Mouse (Mus musculus) liver, embryonic 13.5 days (tissue): ENCODE data around the gene Ssh2. TPM values are rescaled to one million over a fixed set of nuclear protein-coding genes. Genes with fewer than 3 reads are reported as not detected.
A peak's percentile ranks its signal among the peaks of the same experiment; 100 is the strongest.

Experiments used
- ATAC-seq: fragments of 200-750 bp; cut with Nextera tagmentation; 2 replicates; pipeline ENCODE4 v1.8.0; 2017; ENCODE audit warnings: low read depth, mild to moderate bottlenecking, moderate number of reproducible peaks, moderate library complexity
- DNase-seq: peaks from one replicate; pipeline ENCODE4 v3.0.0; 2022
- H3K27ac ChIP-seq: fragments of 300-500 bp; sonication (generic); 2 replicates; pipeline ENCODE4 v1.5.1; 2015; ENCODE audit warnings: moderate library complexity, mild to moderate bottlenecking, inconsistent platforms
- H3K27me3 ChIP-seq: fragments of 300-500 bp; sonication (generic); 2 replicates; pipeline ENCODE4 v1.6.1; 2015; ENCODE audit warnings: mild to moderate bottlenecking, inconsistent platforms
- H3K36me3 ChIP-seq: fragments of 300-500 bp; sonication (generic); 2 replicates; pipeline ENCODE4 v1.6.1; 2015; ENCODE audit warnings: mild to moderate bottlenecking, inconsistent platforms
- H3K4me1 ChIP-seq: fragments of 300-500 bp; sonication (generic); replicated peaks from 2 replicates; pipeline ENCODE4 v1.6.1; 2015; ENCODE audit warnings: inconsistent platforms
- H3K4me2 ChIP-seq: fragments of 300-500 bp; sonication (generic); 2 replicates; pipeline ENCODE4 v1.6.1; 2015; ENCODE audit warnings: inconsistent platforms, mild to moderate bottlenecking, moderate library complexity
- H3K4me3 ChIP-seq: fragments of 300-500 bp; sonication (generic); replicated peaks from 2 replicates; pipeline ENCODE4 v1.5.1; 2015; ENCODE audit warnings: mild to moderate bottlenecking, inconsistent platforms
- H3K9ac ChIP-seq: fragments of 300-500 bp; sonication (generic); 2 replicates; pipeline ENCODE4 v1.6.1; 2015; ENCODE audit warnings: mild to moderate bottlenecking, inconsistent platforms
- H3K9me3 ChIP-seq: fragments of 300-500 bp; sonication (generic); replicated peaks from 2 replicates; pipeline ENCODE4 v1.6.1; 2016; ENCODE audit warnings: inconsistent platforms
- WGBS: fragments of 180-500 bp; shearing (Covaris S2); methylation state at CpG from one replicate; pipeline ENCODE4 v1.1.7; 2015; ENCODE audit not compliant: insufficient replicate concordance; 5-methylcytosine and 5-hydroxymethylcytosine counted together
- polyA plus RNA-seq: library from polyadenylated mRNA; unstranded; fragments of >200 nt; fragmentation: Nextera tagmentation; extraction: Ambion mirVana; gene quantifications from 2 replicates; pipeline ENCODE4 v1.2.1, GENCODE M21; 2015

Gene Ssh2
- polyA plus RNA-seq, 1 experiment from 2014 or later = 3.5 TPM

GRCm38 (mm10) chr11:77485229-77485628, 269.1 kb downstream of the Ssh2 start:
- no peak for ATAC-seq
- no peak for DNase-seq
- WGBS = 70% methylated on average over 6 of the region's 6 CpGs

GRCm38 (mm10) chr11:77486798-77487197, 270.7 kb downstream of the Ssh2 start:
- Histone ChIP-seq H3K4me3 (no peak overlapping the region), H3K9ac (no peak overlapping the region)
- no peak for ATAC-seq

More at GRCm38 (mm10) chr11:77485229-77485628, 269.1 kb downstream of the Ssh2 start:
- Histone ChIP-seq H3K9ac (no peak overlapping the region), H3K27me3 (peaks cover 25% of the 10 kb centered on the region), H3K4me1 (peaks cover 33% of the 10 kb centered on the region), H3K4me2 (no peak overlapping the region), H3K27ac (no peak overlapping the region), H3K4me3 (no peak overlapping the region), H3K9me3 (no peaks in the 10 kb centered on the region), H3K36me3 (no peaks in the 10 kb centered on the region)

GRCm38 (mm10) chr11:77488771-77489581, 272.9 kb downstream of the Ssh2 start:
- Histone ChIP-seq H3K4me2 (peak overlapping the region; percentile 96), H3K9ac (peak overlapping the region; percentile 75), H3K36me3 (no peaks in the 10 kb centered on the region), H3K9me3 (no peaks in the 10 kb centered on the region), H3K4me1 (peaks cover 55% of the 10 kb centered on the region), H3K27me3 (peaks cover 34% of the 10 kb centered on the region), H3K4me3 (peak overlapping the region; percentile 72), H3K27ac (no peak overlapping the region)
- 6% methylated on average over 55 of the region's 55 CpGs for WGBS
- ATAC-seq (no peak), DNase-seq (no peak)

More at GRCm38 (mm10) chr11:77486798-77487197, 270.7 kb downstream of the Ssh2 start:
- H3K9me3 ChIP-seq = no peaks in the 10 kb centered on the region
- H3K27me3 ChIP-seq = peaks cover 34% of the 10 kb centered on the region
- H3K4me2 ChIP-seq = no peak overlapping the region
- H3K4me1 ChIP-seq = peaks cover 49% of the 10 kb centered on the region
- H3K27ac ChIP-seq = no peak overlapping the region
- 76% methylated on average over 5 of the region's 5 CpGs for WGBS
- DNase-seq = no peak
- H3K36me3 ChIP-seq = no peaks in the 10 kb centered on the region

GRCm38 (mm10) chr11:77489591-77490235, 273.6 kb downstream of the Ssh2 start, which contains the start of gene Ankrd13b:
TSS of gene Ankrd13b (minus strand) at chr11:77489678.
- DNase-seq = no peak
- H3K4me3 ChIP-seq = peak within 1 kb of the TSS; percentile 72
- no peaks in the 10 kb centered on the region for H3K36me3 ChIP-seq
- 0 out of 2 replicates have a peak, but pooled peaks have one; percentile 9 for ATAC-seq
- H3K4me1 ChIP-seq = peaks cover 62% of the 10 kb centered on the region
- H3K27me3 ChIP-seq = peaks cover 34% of the 10 kb centered on the region
- H3K27ac ChIP-seq = no peak within 1 kb of the TSS
- under 1% methylated on average over 67 of the region's 87 CpGs for WGBS
- H3K9ac ChIP-seq = peak within 1 kb of the TSS; percentile 75
- H3K4me2 ChIP-seq = peak within 1 kb of the TSS; percentile 98
- no peaks in the 10 kb centered on the region for H3K9me3 ChIP-seq

DNA sequence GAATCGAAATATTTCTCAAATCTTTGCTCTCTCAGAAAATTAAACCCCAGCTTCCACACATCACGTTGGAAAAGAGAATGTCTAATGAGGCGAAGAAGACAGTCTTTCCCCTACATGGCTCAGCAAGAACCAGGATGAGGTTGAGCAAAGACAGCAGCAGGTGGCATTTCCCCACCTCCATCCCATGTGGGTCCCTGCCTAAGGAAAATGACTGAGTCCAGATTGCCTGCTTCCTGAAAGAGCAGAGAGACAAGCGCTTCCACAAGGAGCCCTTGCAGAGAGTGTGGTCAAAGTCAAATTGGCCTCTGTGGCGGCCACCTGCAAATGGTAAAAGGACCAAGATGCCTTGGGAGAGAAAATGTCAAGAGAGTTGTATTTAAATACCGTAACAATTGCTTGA, 274.4 kb downstream of the Ssh2 start:
- Histone ChIP-seq H3K4me2 (peak overlapping the region; percentile 98), H3K27ac (no peak overlapping the region), H3K9me3 (no peaks in the 10 kb centered on the region), H3K27me3 (peaks cover 34% of the 10 kb centered on the region), H3K9ac (no peak overlapping the region; the same call in 1 of the 2 replicates), H3K36me3 (no peaks in the 10 kb centered on the region), H3K4me3 (no peak overlapping the region), H3K4me1 (peaks cover 69% of the 10 kb centered on the region)
- ATAC-seq (no peak), DNase-seq (no peak)
- WGBS = 65% methylated on average over 6 of the region's 6 CpGs

DNA sequence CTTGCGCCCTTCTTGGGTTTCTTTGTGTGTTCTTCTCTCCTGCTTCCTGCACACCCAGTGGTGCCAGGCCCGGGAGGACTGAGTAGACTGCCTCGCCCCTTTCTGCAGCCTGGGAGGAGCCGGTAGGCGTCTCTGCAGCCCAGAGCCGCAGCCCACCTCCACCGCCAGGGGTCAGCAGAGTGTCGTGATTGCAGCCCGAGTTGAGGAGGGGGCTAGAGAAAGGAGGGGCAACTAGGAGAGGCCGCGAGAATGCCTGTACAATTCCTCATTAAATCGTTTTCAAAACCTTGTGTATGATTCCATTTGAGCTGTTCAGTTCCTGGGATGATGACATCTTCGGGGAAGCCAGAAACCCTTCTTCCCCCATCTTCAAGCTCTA, 275.0 kb downstream of the Ssh2 start:
- peak; percentile 78 for DNase-seq
- H3K4me1 ChIP-seq = peaks cover 76% of the 10 kb centered on the region
- peak overlapping the region; percentile 87 for H3K4me3 ChIP-seq
- H3K27me3 ChIP-seq = peaks cover 34% of the 10 kb centered on the region
- H3K9me3 ChIP-seq = no peaks in the 10 kb centered on the region
- H3K36me3 ChIP-seq = no peaks in the 10 kb centered on the region
- peak; percentile 57 for ATAC-seq
- peak overlapping the region; percentile 88 for H3K9ac ChIP-seq
- peak overlapping the region; percentile 98 for H3K4me2 ChIP-seq
- under 1% methylated on average over 13 of the region's 13 CpGs for WGBS
- 0 out of 2 replicates have a peak overlapping the region, but pooled peaks have one; percentile 81 for H3K27ac ChIP-seq

GRCm38 (mm10) chr11:77491502-77492291, 275.6 kb downstream of the Ssh2 start:
- no peaks in the 10 kb centered on the region for H3K36me3 ChIP-seq
- peaks cover 34% of the 10 kb centered on the region for H3K27me3 ChIP-seq
- peak overlapping the region; percentile 87 for H3K4me3 ChIP-seq
- peak; percentile 45 for DNase-seq
- ATAC-seq = peak; percentile 22; the same call in 1 of the 2 replicates
- no peaks in the 10 kb centered on the region for H3K9me3 ChIP-seq
- H3K4me1 ChIP-seq = peaks cover 79% of the 10 kb centered on the region
- under 1% methylated on average over 23 of the region's 23 CpGs for WGBS
- peak overlapping the region; percentile 98 for H3K4me2 ChIP-seq
- peak overlapping the region; percentile 88 for H3K9ac ChIP-seq
- H3K27ac ChIP-seq = peak overlapping the region; percentile 81

DNA sequence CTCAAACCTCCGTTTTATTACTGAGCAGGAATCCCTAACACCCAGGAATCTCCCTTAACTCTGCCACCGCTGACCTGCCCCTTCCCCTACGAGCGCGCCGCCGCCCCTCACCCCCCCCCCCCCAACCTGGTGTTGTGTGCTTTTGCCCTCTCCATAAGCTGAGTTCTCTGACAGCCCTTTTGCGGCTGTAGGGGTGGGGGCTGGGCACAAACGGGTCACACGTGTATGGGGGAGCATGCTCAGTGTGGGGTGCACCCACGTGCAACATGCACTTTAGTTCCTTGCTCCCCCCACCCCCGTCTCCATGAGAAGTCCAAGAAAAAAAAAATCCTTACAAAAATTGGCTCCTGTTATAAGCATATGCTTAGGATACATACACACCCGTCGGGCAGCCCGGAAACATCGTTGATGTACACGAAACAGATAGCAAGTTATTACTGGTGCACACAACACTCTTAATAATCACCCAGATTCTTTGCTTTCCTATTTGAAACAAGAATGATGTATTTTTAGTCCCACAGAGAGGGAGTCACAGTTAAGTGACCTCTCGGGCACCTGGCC, 276.3 kb downstream of the Ssh2 start:
- Histone ChIP-seq H3K27me3 (peaks cover 34% of the 10 kb centered on the region), H3K4me2 (peak overlapping the region; percentile 98), H3K27ac (peak overlapping the region; percentile 81), H3K4me3 (peak overlapping the region; percentile 87), H3K36me3 (no peaks in the 10 kb centered on the region), H3K4me1 (peaks cover 86% of the 10 kb centered on the region), H3K9me3 (no peaks in the 10 kb centered on the region), H3K9ac (peak overlapping the region; percentile 88)
- DNase-seq = peak; percentile 27
- no peak for ATAC-seq
- 0% methylated on average over 18 of the region's 18 CpGs for WGBS

- Histone ChIP-seq H3K27me3 (peaks cover 32% of the 10 kb centered on the region), H3K27ac (peak overlapping the region; percentile 81), H3K4me2 (peak overlapping the region; percentile 98), H3K9ac (peak overlapping the region; percentile 88), H3K9me3 (no peaks in the 10 kb centered on the region), H3K4me3 (peak overlapping the region; percentile 87), H3K4me1 (peaks cover 89% of the 10 kb centered on the region), H3K36me3 (no peaks in the 10 kb centered on the region)
- peak; percentile 85 for DNase-seq
- under 1% methylated on average over 31 of the region's 32 CpGs for WGBS
- ATAC-seq = peak; percentile 85
These were observed 276.8 kb downstream of the Ssh2 start for GRCm38 (mm10) chr11:77492911-77493332.

DNA sequence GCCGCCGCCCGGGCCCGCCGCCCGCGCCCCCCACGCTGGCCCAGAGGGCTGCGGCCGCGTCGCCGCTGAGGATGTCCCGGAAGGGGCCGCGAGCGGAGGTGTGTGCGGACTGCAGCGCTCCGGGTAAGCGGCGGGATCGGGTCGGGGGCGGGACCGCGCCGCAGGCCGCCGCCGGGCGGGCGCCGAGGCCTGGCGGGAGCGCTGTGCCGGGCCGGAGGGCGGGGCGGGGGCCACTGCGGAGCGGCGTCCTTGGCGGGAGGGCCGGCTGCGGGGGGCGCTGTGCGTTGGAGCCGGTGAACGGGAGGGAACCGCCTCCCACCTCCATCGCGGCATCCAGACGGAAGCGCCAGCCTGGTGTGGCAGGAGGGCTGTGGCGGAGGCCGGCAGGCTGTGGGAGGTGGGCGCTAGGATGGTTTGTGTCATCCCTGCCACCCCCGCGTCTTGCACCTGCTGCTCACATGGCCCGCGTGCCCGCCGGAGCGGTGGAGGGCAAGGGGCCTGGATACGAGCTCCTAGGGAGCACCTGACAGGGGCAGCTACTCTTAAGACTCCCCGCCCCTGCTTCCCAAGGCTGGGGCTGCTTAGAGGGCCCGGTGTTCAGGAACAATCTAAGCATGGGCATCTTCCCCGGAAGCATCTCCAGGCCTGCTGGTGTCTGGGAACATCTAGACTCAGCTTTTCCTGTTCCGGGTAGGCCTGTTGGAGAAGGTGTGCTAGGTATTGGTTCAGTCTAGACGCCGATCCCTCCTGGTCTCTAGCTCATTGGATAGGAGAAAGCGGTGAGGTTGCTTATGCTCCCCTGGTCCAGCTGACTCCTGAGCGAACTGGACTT, 277.6 kb downstream of the Ssh2 start, which contains the start of gene Git1:
Gene Git1 (plus strand): TSS at position 51 of the 832 bp plus-strand sequence.
- peak within 1 kb of the TSS; percentile 81 for H3K27ac ChIP-seq
- H3K4me1 ChIP-seq = peaks cover 89% of the 10 kb centered on the region
- WGBS = under 1% methylated on average over 67 of the region's 74 CpGs
- H3K9ac ChIP-seq = peak within 1 kb of the TSS; percentile 88
- H3K4me3 ChIP-seq = peak within 1 kb of the TSS; percentile 87
- H3K36me3 ChIP-seq = no peaks in the 10 kb centered on the region
- H3K9me3 ChIP-seq = no peaks in the 10 kb centered on the region
- DNase-seq (peak; percentile 54), ATAC-seq (no peak; the same call in 1 of the 2 replicates)
- peak within 1 kb of the TSS; percentile 98 for H3K4me2 ChIP-seq
- H3K27me3 ChIP-seq = peaks cover 24% of the 10 kb centered on the region
